8 mouse cellular contexts compared by ENCODE assay signal in genomic region chrX:101418946-101419724, GRCm38 (mm10). TPM values are rescaled to one million over a fixed set of nuclear protein-coding genes. Genes with fewer than 3 reads are reported as not detected.
DNase-seq lines count a peak whose midpoint lies in the region; ATAC-seq lines count a peak whose summit lies in the region.

No protein-coding gene starts in this region.

- H3K4me1 ChIP-seq in embryonic facial prominence, embryonic 10.5 days = peaks cover 21% of the 10 kb centered on the region
- H3K4me1 ChIP-seq in heart, embryonic 13.5 days = peaks cover 17% of the 10 kb centered on the region
- H3K4me1 ChIP-seq in kidney, embryonic 16.5 days (ENCODE audit: insufficient read depth, low read length) = peaks cover 12% of the 10 kb centered on the region
- H3K4me1 ChIP-seq in liver, embryonic 12.5 days = peaks cover 24% of the 10 kb centered on the region
- peaks cover 8% of the 10 kb centered on the region; the same call in 1 of the 2 replicates for H3K4me1 ChIP-seq in stomach, embryonic 15.5 days

- peak; percentile 58 for DNase-seq in 3134 (ENCODE audit: extremely low read depth, insufficient read length, low spot score)
- peak; percentile 49 to 51 for DNase-seq in adrenal gland, adult 18-20 months (ENCODE audit: low spot score in 2 of 2)
- peak; percentile 41 for DNase-seq in embryonic facial prominence, embryonic 10.5 days (ENCODE audit: low spot score)
- peak; percentile 30 for DNase-seq in naive thymus-derived CD4-positive, alpha-beta T cell, adult 2 months (ENCODE audit: low read depth)

- H3K9ac ChIP-seq in heart, embryonic 13.5 days = peak overlapping the region; percentile 87
- H3K9ac ChIP-seq in kidney, embryonic 16.5 days (replicated peaks; ENCODE audit: low read length) = peak overlapping the region; percentile 69
- H3K9ac ChIP-seq in liver, embryonic 12.5 days = peak overlapping the region; percentile 71
- peak overlapping the region; percentile 56 for H3K9ac ChIP-seq in stomach, embryonic 15.5 days

- ATAC-seq in heart, embryonic 13.5 days (ENCODE audit: extremely low read depth, insufficient number of reproducible peaks, low FRiP score, low TSS enrichment) = no peak
- 0 out of 2 replicates have a peak, but pooled peaks have one; percentile 18 for ATAC-seq in kidney, embryonic 16.5 days (ENCODE audit: low FRiP score, low TSS enrichment)
- peak; percentile 4; the same call in 1 of the 2 replicates for ATAC-seq in liver, embryonic 12.5 days
- ATAC-seq in stomach, embryonic 15.5 days (ENCODE audit: insufficient read depth, low FRiP score, low read depth) = no peak

- H3K27me3 ChIP-seq in embryonic facial prominence, embryonic 10.5 days (replicated peaks; ENCODE audit: low read depth, poor library complexity, severe bottlenecking) = peaks cover 71% of the 10 kb centered on the region
- 0 out of 2 replicates have a peak, but pooled peaks cover 5% of the 10 kb centered on the region for H3K27me3 ChIP-seq in heart, embryonic 13.5 days (replicated peaks)
- H3K27me3 ChIP-seq in kidney, embryonic 16.5 days (ENCODE audit: insufficient read depth, low read length) = peaks cover 7% of the 10 kb centered on the region; the same call in 1 of the 2 replicates
- H3K27me3 ChIP-seq in liver, embryonic 12.5 days (replicated peaks) = peaks cover 10% of the 10 kb centered on the region; the same call in 1 of the 2 replicates
- no peaks in the 10 kb centered on the region for H3K27me3 ChIP-seq in stomach, embryonic 15.5 days (replicated peaks)

- H3K27ac ChIP-seq in embryonic facial prominence, embryonic 10.5 days (replicated peaks) = peak overlapping the region; percentile 87
- H3K27ac ChIP-seq in heart, embryonic 13.5 days (replicated peaks) = peak overlapping the region; percentile 74
- H3K27ac ChIP-seq in kidney, embryonic 16.5 days (ENCODE audit: low read length) = peak overlapping the region; percentile 31
- H3K27ac ChIP-seq in liver, embryonic 12.5 days = peak overlapping the region; percentile 27; the same call in 1 of the 2 replicates
- peak overlapping the region; percentile 54; the same call in 1 of the 2 replicates for H3K27ac ChIP-seq in stomach, embryonic 15.5 days

- no peaks in the 10 kb centered on the region for H3K9me3 ChIP-seq in embryonic facial prominence, embryonic 10.5 days
- no peaks in the 10 kb centered on the region for H3K9me3 ChIP-seq in heart, embryonic 13.5 days
- H3K9me3 ChIP-seq in kidney, embryonic 16.5 days (ENCODE audit: low read length) = no peaks in the 10 kb centered on the region
- no peaks in the 10 kb centered on the region for H3K9me3 ChIP-seq in liver, embryonic 12.5 days (replicated peaks)
- no peaks in the 10 kb centered on the region for H3K9me3 ChIP-seq in stomach, embryonic 15.5 days

- H3K4me2 ChIP-seq in heart, embryonic 13.5 days = peak overlapping the region; percentile 72
- H3K4me2 ChIP-seq in kidney, embryonic 16.5 days (replicated peaks; ENCODE audit: low read depth, low read length) = peak overlapping the region; percentile 59
- peak overlapping the region; percentile 71 for H3K4me2 ChIP-seq in liver, embryonic 12.5 days
- peak overlapping the region; percentile 53 for H3K4me2 ChIP-seq in stomach, embryonic 15.5 days

- H3K4me3 ChIP-seq in embryonic facial prominence, embryonic 10.5 days = peak overlapping the region; percentile 72
- peak overlapping the region; percentile 67 for H3K4me3 ChIP-seq in heart, embryonic 13.5 days
- peak overlapping the region; percentile 60 for H3K4me3 ChIP-seq in kidney, embryonic 16.5 days (ENCODE audit: low read length)
- peak overlapping the region; percentile 67 for H3K4me3 ChIP-seq in liver, embryonic 12.5 days
- H3K4me3 ChIP-seq in stomach, embryonic 15.5 days (replicated peaks) = peak overlapping the region; percentile 58

- 27% methylated on average over 36 of the region's 36 CpGs for WGBS in embryonic facial prominence, embryonic 10.5 days
- WGBS in heart, embryonic 13.5 days = 12% methylated on average over 34 of the region's 36 CpGs
- 25% methylated on average over 35 of the region's 36 CpGs for WGBS in kidney, embryonic 16.5 days
- WGBS in liver, embryonic 12.5 days (ENCODE audit: insufficient replicate concordance) = 14% methylated on average over 32 of the region's 36 CpGs
- WGBS in stomach, embryonic 15.5 days = 23% methylated on average over 33 of the region's 36 CpGs

- H3K36me3 ChIP-seq in embryonic facial prominence, embryonic 10.5 days (replicated peaks) = peaks cover 25% of the 10 kb centered on the region
- H3K36me3 ChIP-seq in heart, embryonic 13.5 days = peaks cover 27% of the 10 kb centered on the region
- H3K36me3 ChIP-seq in kidney, embryonic 16.5 days (ENCODE audit: insufficient read depth, low read length) = 0 out of 2 replicates have a peak, but pooled peaks cover under 1% of the 10 kb centered on the region
- H3K36me3 ChIP-seq in liver, embryonic 12.5 days = peaks cover 8% of the 10 kb centered on the region
- no peaks in the 10 kb centered on the region for H3K36me3 ChIP-seq in stomach, embryonic 15.5 days

RNA-seq across cellular contexts. Expression of gene Zmym3, which starts 1.5 kb away (rescaled TPM):
- 10 to 100 TPM; 46.3 to 73.4 TPM for total RNA-seq in adrenal gland, adult 18-20 months (2021)
- 20.9 and 27.5 TPM in 2 replicates for polyA plus RNA-seq in embryonic facial prominence, embryonic 10.5 days (2016; fragmentation: Nextera tagmentation; extraction: Ambion mirVana)
- polyA plus RNA-seq in heart, embryonic 13.5 days (2015; fragmentation: Nextera tagmentation; extraction: Ambion mirVana) = 26.9 and 29.8 TPM in 2 replicates
- 30.9 and 31.6 TPM in 2 replicates for polyA plus RNA-seq in kidney, embryonic 16.5 days (2015; fragmentation: Nextera tagmentation; extraction: Ambion mirVana)
- 9.4 and 10.9 TPM in 2 replicates for polyA plus RNA-seq in liver, embryonic 12.5 days (2016; fragmentation: Nextera tagmentation; extraction: Ambion mirVana)
- polyA plus RNA-seq in stomach, embryonic 15.5 days (2015; fragmentation: Nextera tagmentation; extraction: Ambion mirVana) = 24.8 and 26.8 TPM in 2 replicates

RNA-seq across cellular contexts. Expression of gene Nono, which starts 10.0 kb away (rescaled TPM):
- 100 to 1,000 TPM; 158 to 182 TPM for total RNA-seq in adrenal gland, adult 18-20 months (2021)
- 646 and 656 TPM in 2 replicates for polyA plus RNA-seq in embryonic facial prominence, embryonic 10.5 days (2016; fragmentation: Nextera tagmentation; extraction: Ambion mirVana)
- 236 and 258 TPM in 2 replicates for polyA plus RNA-seq in heart, embryonic 13.5 days (2015; fragmentation: Nextera tagmentation; extraction: Ambion mirVana)
- 457 and 479 TPM in 2 replicates for polyA plus RNA-seq in kidney, embryonic 16.5 days (2015; fragmentation: Nextera tagmentation; extraction: Ambion mirVana)
- polyA plus RNA-seq in liver, embryonic 12.5 days (2016; fragmentation: Nextera tagmentation; extraction: Ambion mirVana) = 193 and 200 TPM in 2 replicates
- polyA plus RNA-seq in stomach, embryonic 15.5 days (2015; fragmentation: Nextera tagmentation; extraction: Ambion mirVana) = 325 and 355 TPM in 2 replicates

RNA-seq across cellular contexts. Expression of gene Itgb1bp2, which starts 29.8 kb away (rescaled TPM):
- total RNA-seq in adrenal gland, adult 18-20 months (2021) = under 1 TPM; 0.53 to 0.74 TPM
- polyA plus RNA-seq in embryonic facial prominence, embryonic 10.5 days (2016; fragmentation: Nextera tagmentation; extraction: Ambion mirVana) = 2.3 and 3.2 TPM in 2 replicates
- 49.5 and 56.2 TPM in 2 replicates for polyA plus RNA-seq in heart, embryonic 13.5 days (2015; fragmentation: Nextera tagmentation; extraction: Ambion mirVana)
- 4.0 and 4.8 TPM in 2 replicates for polyA plus RNA-seq in kidney, embryonic 16.5 days (2015; fragmentation: Nextera tagmentation; extraction: Ambion mirVana)
- 1.2 and 1.3 TPM in 2 replicates for polyA plus RNA-seq in liver, embryonic 12.5 days (2016; fragmentation: Nextera tagmentation; extraction: Ambion mirVana)
- polyA plus RNA-seq in stomach, embryonic 15.5 days (2015; fragmentation: Nextera tagmentation; extraction: Ambion mirVana) = 1.8 and 4.2 TPM in 2 replicates

RNA-seq across cellular contexts. Expression of gene Gjb1, which starts 43.0 kb away (rescaled TPM):
- total RNA-seq in adrenal gland, adult 18-20 months (2021) = not detected
- not detected in 2 replicates for polyA plus RNA-seq in embryonic facial prominence, embryonic 10.5 days (2016; fragmentation: Nextera tagmentation; extraction: Ambion mirVana)
- polyA plus RNA-seq in heart, embryonic 13.5 days (2015; fragmentation: Nextera tagmentation; extraction: Ambion mirVana) = 0.39 and 2.0 TPM in 2 replicates
- 33.6 and 40.6 TPM in 2 replicates for polyA plus RNA-seq in kidney, embryonic 16.5 days (2015; fragmentation: Nextera tagmentation; extraction: Ambion mirVana)
- polyA plus RNA-seq in liver, embryonic 12.5 days (2016; fragmentation: Nextera tagmentation; extraction: Ambion mirVana) = 39.3 and 40.7 TPM in 2 replicates
- polyA plus RNA-seq in stomach, embryonic 15.5 days (2015; fragmentation: Nextera tagmentation; extraction: Ambion mirVana) = 29.2 and 32.0 TPM in 2 replicates

Comparison
In these comparisons a context has a peak if more than half of its experiments do, and no peak if none do; other contexts are left out.
1. H3K27ac ChIP-seq: peak in every context shown above with its lines; median percentile 87 in embryonic facial prominence, embryonic 10.5 days; 74 in heart, embryonic 13.5 days; 54 in stomach, embryonic 15.5 days; 31 in kidney, embryonic 16.5 days; 27 in liver, embryonic 12.5 days.
2. ATAC-seq: peak in kidney, embryonic 16.5 days (single experiment) and liver, embryonic 12.5 days (single experiment); none in heart, embryonic 13.5 days (single experiment) and stomach, embryonic 15.5 days (single experiment).
3. Peak in every context shown above with its lines, with median percentiles within 50 percentile points of each other: DNase-seq, H3K4me3 ChIP-seq, H3K4me2 ChIP-seq and H3K9ac ChIP-seq.